Mouse (Mus musculus) erythroblast, embryonic 14.5 days (primary cell): Measurements from ENCODE around the gene Apoc4.

Source experiments
- GATA1 ChIP-seq: IDR thresholded peaks from 2 replicates; pipeline ENCODE4 v1.6.1; 2012; ENCODE audit warnings: low read length, inconsistent platforms, mixed read lengths
- TAL1 ChIP-seq: IDR thresholded peaks from 3 replicates; pipeline ENCODE4 v1.6.1; 2012; ENCODE audit warnings: low read length, inconsistent platforms, mixed read lengths

- TF ChIP-seq GATA1 (no peak), TAL1 (no peak)
These were observed 16.8 kb downstream of the Apoc4 start for GRCm38 (mm10) chr7:19664455-19664954.
